Mouse (Mus musculus): ENCODE measurements at regions not wholly inside any gene's neighbourhood (a gene's known extent, or its start where the extent isn't known, plus 50 kb on each side); places are given as distances from the start of the nearest gene placed in this dataset.

DNA sequence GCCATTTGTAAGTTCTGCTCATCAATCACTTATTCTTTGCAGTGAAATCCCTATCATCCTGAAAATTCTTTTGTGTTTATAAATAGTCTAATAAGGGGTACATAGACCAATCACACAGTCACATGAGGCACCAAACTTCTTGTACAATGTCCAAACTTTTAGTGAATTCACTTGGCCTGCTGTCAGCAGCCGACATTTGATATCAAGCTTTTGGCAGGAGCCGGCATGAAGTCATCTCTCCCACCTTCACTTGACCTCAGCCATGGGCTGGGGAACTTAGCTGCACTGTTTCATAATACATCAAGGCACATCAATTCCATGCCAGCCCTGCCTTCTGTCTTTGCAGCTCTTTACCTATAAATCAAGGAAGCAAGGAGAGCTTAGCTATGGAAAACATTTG is 679.0 kb downstream of the Iqcm start:
- TF ChIP-seq ZC3H11A (IDR thresholded peaks at IDR 0.05; ENCODE audit: borderline replicate concordance, low read depth, low read length) (no peak), ZNF384 (IDR thresholded peaks at IDR 0.05; ENCODE audit: low read depth, low read length) (no peak), CHD2 (IDR thresholded peaks at IDR 0.05; ENCODE audit: low read depth, low read length) (no peak), HCFC1 (IDR thresholded peaks at IDR 0.05; ENCODE audit: borderline replicate concordance, insufficient read depth, low read length) (no peak), MAFK (IDR thresholded peaks at IDR 0.05; ENCODE audit: insufficient read depth, low read depth, low read length) (no peak)
- Histone ChIP-seq H3K4me1 (ENCODE audit: control insufficient read depth in 2 of 2, insufficient read depth in 2 of 2, low read length in 2 of 2, poor library complexity in 1 of 2) (no peaks in the 10 kb centered on the region), H3K9ac (ENCODE audit: insufficient read depth, low read depth, low read length, poor library complexity, severe bottlenecking) (no peak overlapping the region), H3K27ac (ENCODE audit: insufficient read depth, low read depth, low read length, poor library complexity, severe bottlenecking) (no peak overlapping the region), H3K36me3 (ENCODE audit: control insufficient read depth, insufficient read depth, low read length, poor library complexity, severe bottlenecking) (no peaks in the 10 kb centered on the region), H3K4me3 (ENCODE audit: insufficient read depth in 1 of 2, low read depth in 1 of 2, low read length in 2 of 2, poor library complexity in 1 of 2, severe bottlenecking in 1 of 2) (no peak overlapping the region), H3K9me3 (ENCODE audit: control insufficient read depth, insufficient read depth, low read depth, low read length) (no peaks in the 10 kb centered on the region)
- in situ Hi-C loops (cut with MboI; ENCODE audit: low sequenced_read_pairs in 2 of 2, unreplicated experiment in 2 of 2): no loop called here
- DNase-seq (ENCODE audit: low read depth, low spot score): no peak

DNA sequence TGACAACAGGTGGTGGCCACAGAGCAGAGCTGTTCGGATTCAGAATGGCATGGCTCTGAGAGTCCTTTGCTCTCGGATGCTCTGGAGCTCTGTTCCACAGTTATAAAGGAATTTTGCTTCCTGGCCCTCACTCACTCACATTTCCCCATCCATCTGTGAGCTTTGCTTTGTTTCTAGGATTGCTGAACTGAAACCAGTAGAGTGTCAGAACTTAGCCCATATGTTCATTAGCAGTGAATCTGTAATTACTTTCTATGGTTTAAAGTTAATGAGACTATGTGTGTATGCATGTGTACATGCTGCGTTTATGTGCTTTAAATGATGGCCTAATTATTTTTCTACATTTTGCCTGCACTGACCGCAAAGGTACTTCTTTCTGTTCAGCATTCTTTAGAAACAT is 688.7 kb downstream of the Iqcm start:
- no peaks in the 10 kb centered on the region for H3K4me1 ChIP-seq (ENCODE audit: control insufficient read depth in 2 of 2, insufficient read depth in 2 of 2, low read length in 2 of 2, poor library complexity in 1 of 2)
- H3K36me3 ChIP-seq (ENCODE audit: control insufficient read depth, insufficient read depth, low read length, poor library complexity, severe bottlenecking): no peaks in the 10 kb centered on the region
- no peak overlapping the region for H3K9ac ChIP-seq (ENCODE audit: insufficient read depth, low read depth, low read length, poor library complexity, severe bottlenecking)
- no peak overlapping the region for H3K27ac ChIP-seq (ENCODE audit: insufficient read depth, low read depth, low read length, poor library complexity, severe bottlenecking)
- H3K9me3 ChIP-seq (ENCODE audit: control insufficient read depth, insufficient read depth, low read depth, low read length): no peaks in the 10 kb centered on the region
- H3K4me3 ChIP-seq (ENCODE audit: insufficient read depth in 1 of 2, low read depth in 1 of 2, low read length in 2 of 2, poor library complexity in 1 of 2, severe bottlenecking in 1 of 2): no peak overlapping the region
- no peak for DNase-seq (ENCODE audit: low read depth, low spot score)
- TF ChIP-seq ZNF384 (IDR thresholded peaks at IDR 0.05; ENCODE audit: low read depth, low read length) (no peak), ZC3H11A (IDR thresholded peaks at IDR 0.05; ENCODE audit: borderline replicate concordance, low read depth, low read length) (no peak), CHD2 (IDR thresholded peaks at IDR 0.05; ENCODE audit: low read depth, low read length) (no peak), HCFC1 (IDR thresholded peaks at IDR 0.05; ENCODE audit: borderline replicate concordance, insufficient read depth, low read length) (no peak), MAFK (IDR thresholded peaks at IDR 0.05; ENCODE audit: insufficient read depth, low read depth, low read length) (no peak)
- in situ Hi-C loops (cut with MboI; ENCODE audit: low sequenced_read_pairs in 2 of 2, unreplicated experiment in 2 of 2): no loop called here

DNA sequence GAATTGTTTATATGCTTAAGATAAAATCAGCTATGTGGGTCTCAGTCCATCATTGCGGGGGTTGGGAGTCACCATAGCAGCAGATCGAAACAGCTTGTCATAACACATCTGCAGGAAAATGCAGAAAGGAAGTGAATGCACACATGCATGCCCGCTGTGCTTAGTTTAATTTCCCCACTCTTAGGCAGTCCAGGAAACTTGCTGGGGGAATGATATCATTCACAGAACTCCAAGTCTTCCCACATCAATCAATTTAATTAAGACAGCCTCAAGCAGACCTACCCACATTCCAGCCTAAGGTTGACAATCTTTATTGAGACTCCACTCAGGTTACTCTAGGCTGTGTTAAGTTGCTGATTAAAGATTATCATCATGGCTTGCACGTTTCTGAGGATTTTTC is 700.2 kb downstream of the Iqcm start:
- TF ChIP-seq ZNF384 (IDR thresholded peaks at IDR 0.05; ENCODE audit: low read depth, low read length) (no peak), CHD2 (IDR thresholded peaks at IDR 0.05; ENCODE audit: low read depth, low read length) (no peak), ZC3H11A (IDR thresholded peaks at IDR 0.05; ENCODE audit: borderline replicate concordance, low read depth, low read length) (no peak), MAFK (IDR thresholded peaks at IDR 0.05; ENCODE audit: insufficient read depth, low read depth, low read length) (no peak), HCFC1 (IDR thresholded peaks at IDR 0.05; ENCODE audit: borderline replicate concordance, insufficient read depth, low read length) (no peak)
- in situ Hi-C loops (cut with MboI; ENCODE audit: low sequenced_read_pairs in 2 of 2, unreplicated experiment in 2 of 2): no loop called here
- no peak for DNase-seq (ENCODE audit: low read depth, low spot score)
- Histone ChIP-seq H3K4me1 (ENCODE audit: control insufficient read depth in 2 of 2, insufficient read depth in 2 of 2, low read length in 2 of 2, poor library complexity in 1 of 2) (no peaks in the 10 kb centered on the region), H3K36me3 (ENCODE audit: control insufficient read depth, insufficient read depth, low read length, poor library complexity, severe bottlenecking) (no peaks in the 10 kb centered on the region), H3K9me3 (ENCODE audit: control insufficient read depth, insufficient read depth, low read depth, low read length) (no peaks in the 10 kb centered on the region), H3K27ac (ENCODE audit: insufficient read depth, low read depth, low read length, poor library complexity, severe bottlenecking) (no peak overlapping the region), H3K4me3 (ENCODE audit: insufficient read depth in 1 of 2, low read depth in 1 of 2, low read length in 2 of 2, poor library complexity in 1 of 2, severe bottlenecking in 1 of 2) (no peak overlapping the region), H3K9ac (ENCODE audit: insufficient read depth, low read depth, low read length, poor library complexity, severe bottlenecking) (no peak overlapping the region)

DNA sequence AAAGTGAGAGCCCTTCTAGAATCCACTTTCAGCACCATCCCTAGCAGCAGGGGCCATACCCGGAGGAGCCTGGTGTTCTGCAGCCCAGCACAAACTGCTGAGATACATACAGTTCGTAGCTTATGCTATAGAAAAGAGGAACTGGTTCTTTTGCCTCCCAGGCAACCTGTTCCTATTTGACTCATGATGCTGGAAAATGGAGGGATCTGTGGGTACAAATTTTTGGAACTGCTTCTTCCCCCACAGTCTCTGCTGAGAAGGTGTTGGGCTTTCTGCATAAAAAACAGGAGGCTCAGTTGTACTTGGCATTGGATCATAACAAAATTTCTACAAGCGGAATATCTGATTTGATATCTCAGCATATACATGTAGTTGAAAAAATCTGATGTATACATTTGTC is 716.7 kb upstream of the Nr3c2 start:
- in situ Hi-C loops (cut with MboI; ENCODE audit: low sequenced_read_pairs in 2 of 2, unreplicated experiment in 2 of 2): no loop called here

DNA sequence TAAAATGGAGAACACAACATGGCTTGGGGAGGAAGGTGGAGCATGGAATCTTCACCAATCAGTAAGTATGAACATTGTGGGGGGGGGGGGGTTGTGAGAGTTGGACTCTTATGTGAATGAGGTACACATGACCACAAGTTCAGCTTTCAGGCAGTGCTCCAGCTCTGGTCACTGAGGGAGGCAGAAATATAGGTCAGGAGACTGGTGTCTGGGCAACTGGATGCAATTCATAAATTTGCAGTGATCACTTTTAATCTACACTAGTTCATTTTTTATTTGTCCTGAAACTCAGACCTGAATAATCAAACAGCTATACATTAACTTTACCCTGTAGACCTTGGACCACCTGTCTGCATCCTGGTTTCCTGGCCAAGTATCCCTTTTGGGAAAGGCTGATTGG is 715.4 kb upstream of the Nr3c2 start:
- no peak overlapping the region for H3K27ac ChIP-seq (ENCODE audit: insufficient read depth, low read depth, low read length, poor library complexity, severe bottlenecking)
- H3K36me3 ChIP-seq (ENCODE audit: control insufficient read depth, insufficient read depth, low read length, poor library complexity, severe bottlenecking): no peaks in the 10 kb centered on the region
- H3K9me3 ChIP-seq (ENCODE audit: control insufficient read depth, insufficient read depth, low read depth, low read length): no peaks in the 10 kb centered on the region
- DNase-seq (ENCODE audit: low read depth, low spot score): no peak
- in situ Hi-C loops (cut with MboI; ENCODE audit: low sequenced_read_pairs in 2 of 2, unreplicated experiment in 2 of 2): no loop called here
- no peak overlapping the region for H3K4me3 ChIP-seq (ENCODE audit: insufficient read depth in 1 of 2, low read depth in 1 of 2, low read length in 2 of 2, poor library complexity in 1 of 2, severe bottlenecking in 1 of 2)
- H3K4me1 ChIP-seq (ENCODE audit: control insufficient read depth in 2 of 2, insufficient read depth in 2 of 2, low read length in 2 of 2, poor library complexity in 1 of 2): no peaks in the 10 kb centered on the region
- TF ChIP-seq HCFC1 (IDR thresholded peaks at IDR 0.05; ENCODE audit: borderline replicate concordance, insufficient read depth, low read length) (no peak), ZNF384 (IDR thresholded peaks at IDR 0.05; ENCODE audit: low read depth, low read length) (no peak), ZC3H11A (IDR thresholded peaks at IDR 0.05; ENCODE audit: borderline replicate concordance, low read depth, low read length) (no peak), MAFK (IDR thresholded peaks at IDR 0.05; ENCODE audit: insufficient read depth, low read depth, low read length) (no peak), CHD2 (IDR thresholded peaks at IDR 0.05; ENCODE audit: low read depth, low read length) (no peak)
- no peak overlapping the region for H3K9ac ChIP-seq (ENCODE audit: insufficient read depth, low read depth, low read length, poor library complexity, severe bottlenecking)

More for the DNA sequence above, 716.7 kb upstream of the Nr3c2 start:
- no peaks in the 10 kb centered on the region for H3K36me3 ChIP-seq (ENCODE audit: control insufficient read depth, insufficient read depth, low read length, poor library complexity, severe bottlenecking)
- H3K4me3 ChIP-seq (ENCODE audit: insufficient read depth in 1 of 2, low read depth in 1 of 2, low read length in 2 of 2, poor library complexity in 1 of 2, severe bottlenecking in 1 of 2): no peak overlapping the region
- TF ChIP-seq ZC3H11A (IDR thresholded peaks at IDR 0.05; ENCODE audit: borderline replicate concordance, low read depth, low read length) (no peak), ZNF384 (IDR thresholded peaks at IDR 0.05; ENCODE audit: low read depth, low read length) (no peak), CHD2 (IDR thresholded peaks at IDR 0.05; ENCODE audit: low read depth, low read length) (no peak), HCFC1 (IDR thresholded peaks at IDR 0.05; ENCODE audit: borderline replicate concordance, insufficient read depth, low read length) (no peak)
- no peak overlapping the region for H3K9ac ChIP-seq (ENCODE audit: insufficient read depth, low read depth, low read length, poor library complexity, severe bottlenecking)
- DNase-seq (ENCODE audit: low read depth, low spot score): no peak
- H3K27ac ChIP-seq (ENCODE audit: insufficient read depth, low read depth, low read length, poor library complexity, severe bottlenecking): no peak overlapping the region
- no peaks in the 10 kb centered on the region for H3K9me3 ChIP-seq (ENCODE audit: control insufficient read depth, insufficient read depth, low read depth, low read length)
- H3K4me1 ChIP-seq (ENCODE audit: control insufficient read depth in 2 of 2, insufficient read depth in 2 of 2, low read length in 2 of 2, poor library complexity in 1 of 2): no peaks in the 10 kb centered on the region

Measured in ES-E14 (cell line).